Comparison of ENCODE assay signal across 17 mouse cellular contexts in genomic region chr2:170151470-170151869, GRCm38 (mm10). TPM values are rescaled to one million over a fixed set of nuclear protein-coding genes. Genes with fewer than 3 reads are reported as not detected.
DNase-seq lines count a peak whose midpoint lies in the region; ATAC-seq and TF ChIP-seq lines count a peak whose summit lies in the region.
"Had no signal": no experiment of that assay in that cellular context is flagged by ENCODE, and none has a peak within 500 bp of the region (broad histone marks: within the 10 kb centered on the region; RNA-seq: fewer than 3 reads in every experiment).

No protein-coding gene starts in this region.

- peak; percentile 85 for ATAC-seq in liver, embryonic 12.5 days
- ATAC-seq in hindbrain, postnatal 0 days = no peak

- H3K9ac ChIP-seq in liver, embryonic 12.5 days = peak overlapping the region; percentile 78
- H3K9ac ChIP-seq in hindbrain, postnatal 0 days (replicated peaks; ENCODE audit: low read length) = no peak overlapping the region
- H3K9ac ChIP-seq: limb, embryonic 13.5 days; neural tube, embryonic 15.5 days had no signal

- intact Hi-C loops in heart, postnatal 36 days (cut with DNase I) = no loop called here

- H3K9me3 ChIP-seq in heart, embryonic 10.5 days = no peaks in the 10 kb centered on the region
- no peaks in the 10 kb centered on the region for H3K9me3 ChIP-seq in liver, embryonic 12.5 days (replicated peaks)
- no peaks in the 10 kb centered on the region for H3K9me3 ChIP-seq in hindbrain, postnatal 0 days (ENCODE audit: low read length)
- H3K9me3 ChIP-seq: embryonic facial prominence, embryonic 10.5 days; limb, embryonic 13.5 days; megakaryocyte, embryonic 14.5 days; neural tube, embryonic 15.5 days had no signal

- no peaks in the 10 kb centered on the region for H3K27me3 ChIP-seq in heart, embryonic 10.5 days (ENCODE audit: insufficient read depth, poor library complexity, severe bottlenecking)
- no peaks in the 10 kb centered on the region for H3K27me3 ChIP-seq in spleen, adult 2 months (ENCODE audit: control insufficient read depth, insufficient read depth, low read length)
- H3K27me3 ChIP-seq in liver, embryonic 12.5 days (replicated peaks) = no peaks in the 10 kb centered on the region
- H3K27me3 ChIP-seq in hindbrain, postnatal 0 days (ENCODE audit: insufficient read depth, low read length) = no peaks in the 10 kb centered on the region
- H3K27me3 ChIP-seq: limb, embryonic 13.5 days; megakaryocyte, embryonic 14.5 days; neural tube, embryonic 15.5 days had no signal

- H3K4me2 ChIP-seq in liver, embryonic 12.5 days = peak overlapping the region; percentile 65
- H3K4me2 ChIP-seq in hindbrain, postnatal 0 days (ENCODE audit: low read depth, low read length) = no peak overlapping the region
- H3K4me2 ChIP-seq: limb, embryonic 13.5 days; neural tube, embryonic 15.5 days had no signal

- TF ChIP-seq CTCF in spleen, adult 2 months (IDR thresholded peaks at IDR 0.05; ENCODE audit: extremely low read depth, insufficient read depth, insufficient read length, insufficient replicate concordance) = no peak
- TF ChIP-seq CTCF in hindbrain, postnatal 0 days (IDR thresholded peaks at IDR 0.05; ENCODE audit: low read depth) = no peak

- H3K4me3 ChIP-seq in heart, embryonic 10.5 days = no peak overlapping the region
- H3K4me3 ChIP-seq in spleen, adult 2 months (ENCODE audit: extremely low read depth, insufficient read depth, insufficient read length) = no peak overlapping the region
- peak overlapping the region; percentile 62 for H3K4me3 ChIP-seq in liver, embryonic 12.5 days
- no peak overlapping the region for H3K4me3 ChIP-seq in hindbrain, postnatal 0 days (ENCODE audit: low read length)
- H3K4me3 ChIP-seq: embryonic facial prominence, embryonic 10.5 days; gastrocnemius, adult 2 months; limb, embryonic 13.5 days; megakaryocyte, embryonic 14.5 days; neural tube, embryonic 15.5 days had no signal

- peak; percentile 74 for DNase-seq in heart, embryonic 10.5 days (ENCODE audit: low spot score)
- DNase-seq in heart, postnatal 36 days = no peak
- DNase-seq in spleen, adult 2 months (ENCODE audit: low read depth in 1 of 2, low spot score in 2 of 2) = no peak
- no peak for DNase-seq in spleen, adult 12 weeks (ENCODE audit: low spot score)
- DNase-seq in gastrocnemius, adult 8-10 months (ENCODE audit: low spot score in 2 of 2) = no peak
- no peak for DNase-seq in hindbrain, postnatal 0 days (ENCODE audit: low spot score)
- DNase-seq in thymus, postnatal 36 days = no peak
- DNase-seq: adrenal gland, adult 2 months; cerebellum, adult 9-11 months; gastrocnemius, adult 2 months; heart, postnatal 14 days; kidney, adult 9 months had no signal

- H3K4me1 ChIP-seq in heart, embryonic 10.5 days = peaks cover 37% of the 10 kb centered on the region
- peaks cover 5% of the 10 kb centered on the region; the same call in 1 of the 2 replicates for H3K4me1 ChIP-seq in spleen, adult 2 months (ENCODE audit: control insufficient read depth, insufficient read depth, insufficient read length)
- peaks cover 77% of the 10 kb centered on the region for H3K4me1 ChIP-seq in liver, embryonic 12.5 days
- no peaks in the 10 kb centered on the region; the same call in 1 of the 2 replicates for H3K4me1 ChIP-seq in hindbrain, postnatal 0 days (ENCODE audit: insufficient read depth, low read length)

- H3K27ac ChIP-seq in heart, embryonic 10.5 days = 0 out of 2 replicates have a peak overlapping the region, but pooled peaks have one; percentile 29
- H3K27ac ChIP-seq in spleen, adult 2 months (ENCODE audit: insufficient read depth, low read length) = peak overlapping the region; percentile 7; the same call in 1 of the 2 replicates
- peak overlapping the region; percentile 97 for H3K27ac ChIP-seq in liver, embryonic 12.5 days
- H3K27ac ChIP-seq in hindbrain, postnatal 0 days = no peak overlapping the region
- H3K27ac ChIP-seq: embryonic facial prominence, embryonic 10.5 days; limb, embryonic 13.5 days; neural tube, embryonic 15.5 days had no signal

- TF ChIP-seq POLR2A in spleen, adult 2 months (IDR thresholded peaks at IDR 0.05; ENCODE audit: low read depth, low read length) = no peak

- 70% methylated on average over 8 of the region's 8 CpGs for WGBS in heart, embryonic 10.5 days
- WGBS in spleen, adult 2 months = 78% methylated on average over 8 of the region's 8 CpGs
- WGBS in liver, embryonic 12.5 days (ENCODE audit: insufficient replicate concordance) = 19% methylated on average over 8 of the region's 8 CpGs
- WGBS in hindbrain, postnatal 0 days = 86% methylated on average over 8 of the region's 8 CpGs

- H3K36me3 ChIP-seq in heart, embryonic 10.5 days = no peaks in the 10 kb centered on the region
- no peaks in the 10 kb centered on the region for H3K36me3 ChIP-seq in spleen, adult 2 months (ENCODE audit: control insufficient read depth, insufficient read depth, low read length)
- H3K36me3 ChIP-seq in liver, embryonic 12.5 days = peaks cover 6% of the 10 kb centered on the region; the same call in 1 of the 2 replicates
- no peaks in the 10 kb centered on the region for H3K36me3 ChIP-seq in hindbrain, postnatal 0 days (ENCODE audit: insufficient read depth, low read length)
- H3K36me3 ChIP-seq: embryonic facial prominence, embryonic 10.5 days; limb, embryonic 13.5 days; neural tube, embryonic 15.5 days had no signal

RNA-seq across cellular contexts. Expression of gene Zfp217, which starts 3.6 kb away (rescaled TPM):
- 3.2 and 3.7 TPM in 2 replicates for polyA plus RNA-seq in heart, embryonic 10.5 days (2016; fragmentation: Nextera tagmentation; extraction: Ambion mirVana)
- total RNA-seq in heart, postnatal 36 days (2021) = 10 to 100 TPM; 11.2 to 13.0 TPM
- polyA plus RNA-seq in spleen, adult 2 months (2012; rRNA removed) = 20.6 and 22.3 TPM in 2 replicates
- 3.8 and 4.5 TPM in 2 replicates for polyA plus RNA-seq in liver, embryonic 12.5 days (2016; fragmentation: Nextera tagmentation; extraction: Ambion mirVana)
- total RNA-seq in gastrocnemius, adult 8-10 months (2022) = 1 to 10 TPM; 5.9 to 7.5 (median 6.7) TPM
- 3.5 and 8.5 TPM in 2 replicates for total RNA-seq in hindbrain, postnatal 0 days (2014; rRNA removed)
- 0.59 and 0.61 TPM in 2 replicates for polyA plus RNA-seq in hindbrain, postnatal 0 days (2015; fragmentation: Nextera tagmentation; extraction: Ambion mirVana)
